Mouse (Mus musculus) C2C12 (cell line): ENCODE results near the gene Pheta1.

Source experiments
- CEBPB ChIP-seq: IDR thresholded peaks from one replicate; pipeline ENCODE4 v1.6.1; 2011; ENCODE audit warnings: low read depth, mild to moderate bottlenecking, control low read depth, moderate library complexity
- CTCF ChIP-seq: IDR thresholded peaks from one replicate; pipeline ENCODE4 v1.5.1; 2011; ENCODE audit not compliant: control insufficient read depth, insufficient read depth, insufficient read length
- FOSL1 ChIP-seq: IDR thresholded peaks from one replicate; pipeline ENCODE4 v1.8.0; 2011; ENCODE audit warnings: mild to moderate bottlenecking, low read length; ENCODE audit not compliant: poor library complexity, insufficient read depth, severe bottlenecking
- MAX ChIP-seq: IDR thresholded peaks from one replicate; pipeline ENCODE4 v1.6.1; 2011; ENCODE audit warnings: mild to moderate bottlenecking, control low read depth
- MYOD1 ChIP-seq: IDR thresholded peaks from one replicate; pipeline ENCODE4 v1.6.1; 2011; ENCODE audit warnings: low read depth; ENCODE audit not compliant: control insufficient read depth, insufficient read length
- MYOG ChIP-seq: IDR thresholded peaks from one replicate; pipeline ENCODE4 v1.6.1; 2011; ENCODE audit not compliant: control insufficient read depth, insufficient read length; ENCODE audit errors: extremely low read depth
- USF1 ChIP-seq: IDR thresholded peaks from one replicate; pipeline ENCODE4 v1.6.1; 2011; ENCODE audit warnings: low read depth, mild to moderate bottlenecking, control low read depth, moderate library complexity

GRCm38 (mm10) chr5:121833159-121833558, 15.6 kb upstream of the Pheta1 start:
- no peak for TF ChIP-seq CTCF
- TF ChIP-seq MAX = no peak
- no peak for TF ChIP-seq MYOG
- no peak for TF ChIP-seq MYOD1
- TF ChIP-seq USF1 = no peak
- TF ChIP-seq FOSL1 = no peak
- no peak for TF ChIP-seq CEBPB
